Mouse (Mus musculus): Measurements from ENCODE around the gene Ocel1.

Gene Ocel1

DNA sequence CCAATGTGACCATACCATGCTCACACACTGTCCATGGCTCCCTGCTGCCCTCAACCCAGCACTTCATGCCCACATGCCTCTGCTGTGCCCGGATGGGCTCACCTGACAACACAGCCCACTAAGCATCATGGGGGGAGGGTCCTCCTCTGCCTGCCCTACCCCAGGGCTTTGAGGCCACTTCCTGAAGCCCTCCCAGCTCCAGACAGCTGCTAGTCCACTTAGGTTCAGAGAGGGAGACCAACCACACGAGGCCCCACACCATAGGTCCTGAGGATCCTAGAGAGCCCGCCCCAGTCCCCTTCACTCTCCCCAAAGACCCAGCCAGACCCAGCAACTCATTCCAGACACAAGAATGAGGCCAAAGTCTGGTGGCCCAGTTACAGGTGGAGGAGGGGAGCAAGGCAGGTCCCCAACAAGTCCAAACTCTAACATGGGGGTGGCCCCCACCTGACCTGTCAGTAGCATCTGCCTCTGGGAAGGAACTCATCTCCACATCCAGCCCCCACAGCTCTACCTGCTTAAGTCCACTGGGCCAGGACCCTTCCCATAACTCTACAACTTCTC lies 8.5 kb downstream of the Ocel1 start:
- DNase-seq (ENCODE audit: low read depth, low spot score) = no peak

DNA sequence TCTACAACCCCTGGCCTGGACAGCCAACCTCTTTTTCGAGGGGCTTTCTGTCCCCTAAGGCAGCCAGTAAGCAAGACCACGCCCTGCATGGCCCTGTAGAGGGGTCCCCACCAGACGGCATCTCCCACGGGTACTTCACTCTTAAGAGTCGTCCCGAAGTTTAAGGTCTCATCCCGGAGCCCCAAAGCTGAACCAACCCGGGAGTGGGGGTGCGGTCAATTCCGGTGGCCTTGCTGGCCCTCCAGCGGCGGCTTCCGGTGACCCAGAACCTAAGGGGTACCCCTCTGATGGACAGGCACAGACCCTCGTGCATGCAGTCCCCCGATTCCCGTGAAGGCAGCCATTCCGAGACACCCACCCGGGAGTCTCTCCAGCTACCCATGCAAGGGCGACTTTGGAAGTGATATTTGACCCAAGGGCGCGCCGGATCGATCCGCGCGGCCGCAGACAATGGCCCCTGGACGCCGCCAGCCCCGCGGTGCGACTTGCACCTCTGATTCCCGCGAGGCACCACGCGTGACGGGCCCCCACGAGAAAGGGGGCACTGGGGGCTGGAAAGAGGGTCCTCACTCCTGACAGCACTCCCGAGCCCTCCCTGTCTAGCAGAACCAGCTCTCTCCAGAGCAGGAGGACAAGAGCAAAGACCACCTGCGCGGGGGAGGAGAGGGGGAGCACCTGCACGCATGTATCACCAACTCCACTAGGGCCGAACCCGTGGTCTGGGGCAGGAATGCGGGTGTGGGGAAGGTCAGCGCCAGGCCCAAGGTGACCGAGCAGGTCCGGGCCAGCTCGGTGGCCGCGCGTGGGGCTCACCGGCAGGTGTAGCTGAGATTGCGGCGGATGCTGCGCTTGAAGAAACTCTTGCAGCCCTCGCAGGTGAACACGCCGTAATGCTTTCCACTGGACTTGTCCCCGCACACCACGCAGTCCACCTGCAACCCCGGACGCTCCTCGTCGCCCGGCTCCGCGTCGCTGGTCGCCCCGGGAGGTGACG lies 9.4 kb downstream of the Ocel1 start:
- DNase-seq (ENCODE audit: low read depth, low spot score) = no peak

DNA sequence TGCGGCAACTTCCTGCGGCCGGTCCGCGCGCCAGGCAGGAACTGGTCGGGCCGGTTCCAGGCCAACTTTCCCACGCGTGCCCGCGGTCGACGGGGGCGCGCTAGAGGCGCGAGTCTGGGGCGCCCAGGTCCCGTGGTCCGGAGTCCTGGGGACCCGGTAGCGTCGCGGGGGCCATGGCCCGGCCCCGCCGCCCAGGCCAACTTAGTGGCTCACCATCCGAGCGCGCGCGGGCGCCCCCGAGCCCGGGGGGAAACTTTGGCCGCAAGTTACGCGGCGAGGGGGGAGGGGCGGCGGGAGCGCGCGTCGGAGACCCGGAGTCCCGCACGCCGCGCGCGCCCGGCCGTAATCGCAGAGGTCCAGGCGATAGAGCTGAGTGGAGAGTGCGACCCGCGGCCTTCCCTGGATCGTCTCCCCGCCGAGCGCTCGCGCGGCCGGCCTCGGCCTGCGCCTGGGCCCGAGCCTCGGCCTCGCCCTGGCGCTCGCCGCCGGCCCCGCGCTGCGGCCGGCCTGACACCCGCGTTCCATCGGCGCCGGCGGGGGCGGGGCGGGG lies 10.4 kb downstream of the Ocel1 start, which contains the start of gene Nr2f6:
Gene Nr2f6, minus strand, starts transcription at position 540 of the 550 bp plus-strand sequence.
- peak; percentile 65 for DNase-seq (ENCODE audit: low read depth, low spot score)

DNA sequence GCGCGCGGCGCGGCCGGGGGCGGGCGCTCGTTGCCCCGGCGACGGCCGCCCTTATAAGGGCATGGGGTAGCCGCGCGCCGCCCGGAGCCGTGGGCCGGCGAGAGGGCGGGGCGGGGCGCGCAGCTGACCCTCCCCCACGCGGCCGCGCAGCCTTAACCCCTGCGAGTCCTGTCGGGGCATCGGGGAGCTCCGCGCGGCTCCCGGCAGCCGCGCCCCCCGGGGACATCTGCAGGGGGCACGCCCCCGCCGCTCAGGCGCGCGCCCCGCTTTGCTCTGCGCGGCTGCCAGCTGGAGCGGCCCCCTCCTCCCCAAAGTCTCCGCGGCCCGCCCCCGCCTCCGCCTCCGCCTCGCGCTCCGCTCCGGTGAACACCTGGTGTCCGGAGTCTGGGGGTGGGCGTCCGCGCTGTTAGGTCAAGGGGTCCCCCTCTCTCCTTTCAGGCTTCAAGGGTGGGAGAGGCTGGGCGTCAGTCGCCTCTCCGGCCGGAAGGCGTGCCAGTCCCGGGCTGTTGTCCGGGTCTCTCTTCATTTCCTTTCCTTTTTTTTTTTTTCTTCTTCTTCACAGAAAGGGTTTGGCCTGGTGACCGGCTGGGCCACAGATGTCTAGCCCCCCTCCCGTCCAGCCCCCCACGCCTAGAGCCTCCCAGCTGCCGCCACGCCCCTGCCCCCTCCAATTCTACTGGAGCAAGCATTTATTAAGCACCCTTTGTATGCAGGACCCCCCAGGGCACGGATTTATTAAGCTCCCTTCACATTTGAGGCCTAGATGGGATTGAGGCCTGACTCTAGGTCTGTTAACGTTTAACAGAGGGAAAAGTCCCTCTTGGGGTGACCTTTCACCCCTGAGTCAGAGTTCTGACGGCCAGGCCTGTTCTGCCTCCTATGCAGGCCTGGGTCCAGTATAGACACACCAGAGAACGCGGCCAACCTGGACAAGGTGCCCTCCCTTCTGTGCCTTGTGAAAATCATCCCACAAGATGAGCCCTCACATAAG lies 11.2 kb downstream of the Ocel1 start:
- peak; percentile 77 for DNase-seq (ENCODE audit: low read depth, low spot score)

DNA sequence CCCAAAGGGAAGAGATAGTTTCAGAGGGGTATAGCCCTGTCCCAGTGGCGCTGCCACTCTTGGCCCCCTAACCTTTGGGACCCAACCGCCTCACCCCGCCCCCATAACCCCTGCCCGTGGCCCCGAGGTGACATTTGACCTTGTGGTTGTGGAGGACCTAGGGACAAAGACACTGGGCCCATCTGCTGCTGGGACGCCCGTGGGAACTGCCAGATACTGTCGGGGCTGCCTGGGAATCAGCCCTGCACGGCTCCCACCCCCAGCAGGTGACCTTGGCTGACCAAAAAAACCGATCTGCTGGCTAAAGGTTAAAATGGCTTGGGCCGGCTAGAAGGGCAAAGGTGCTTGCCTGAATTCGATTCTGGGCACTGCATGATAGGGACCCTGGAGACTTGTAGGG lies 12.3 kb downstream of the Ocel1 start:
- no peak for DNase-seq (ENCODE audit: low read depth, low spot score)

DNA sequence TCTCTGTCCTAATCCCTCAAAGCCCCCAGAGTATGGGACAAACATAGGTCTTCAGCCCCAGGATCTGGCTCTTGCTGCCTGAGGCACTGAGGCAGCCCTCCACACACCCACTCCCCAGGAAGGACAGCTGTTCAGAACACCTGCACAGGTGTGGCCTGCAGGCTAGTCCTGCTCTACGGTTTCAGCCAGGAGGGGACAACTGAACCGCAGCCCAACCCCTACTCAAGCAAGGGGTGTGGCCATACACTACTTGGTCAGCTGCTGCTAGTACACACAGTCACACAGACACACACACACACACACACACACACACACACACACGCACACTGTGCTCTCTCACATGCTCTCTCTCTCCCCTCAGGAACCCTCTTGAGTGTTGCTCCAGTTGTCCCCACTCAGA lies 12.8 kb downstream of the Ocel1 start:
- no peak for DNase-seq (ENCODE audit: low read depth, low spot score)

DNA sequence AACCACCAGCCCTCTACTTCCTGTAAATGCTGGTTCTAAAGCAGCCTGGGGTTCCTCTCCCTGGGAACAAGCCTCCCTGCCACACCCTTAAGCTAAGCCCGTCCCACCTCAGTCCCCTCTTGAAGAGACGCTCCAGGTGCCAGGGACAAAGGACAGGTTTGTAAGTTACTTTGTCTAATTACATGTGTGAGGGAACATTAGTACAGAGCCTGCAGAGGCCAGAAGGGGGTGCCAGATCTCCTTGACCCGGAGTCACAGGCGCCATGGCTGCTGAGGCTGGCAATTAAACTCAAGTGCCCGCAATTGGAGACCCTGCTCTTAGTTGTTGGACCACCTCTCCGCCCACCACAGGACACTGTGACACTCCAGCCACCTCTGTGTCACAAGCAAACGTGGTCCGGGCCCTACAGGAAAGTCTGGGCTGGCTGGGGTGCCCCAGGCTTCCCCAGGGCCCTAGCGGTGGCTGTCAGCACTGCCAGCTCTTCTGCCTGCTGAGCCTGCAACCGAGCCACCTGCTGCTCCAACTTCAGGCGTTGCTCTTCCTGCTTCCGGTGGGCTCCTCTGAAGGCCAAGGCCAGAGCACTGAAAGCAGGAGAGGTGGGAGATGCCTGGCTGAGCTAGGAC lies 14.2 kb downstream of the Ocel1 start:
- DNase-seq (ENCODE audit: low read depth, low spot score) = no peak

DNA sequence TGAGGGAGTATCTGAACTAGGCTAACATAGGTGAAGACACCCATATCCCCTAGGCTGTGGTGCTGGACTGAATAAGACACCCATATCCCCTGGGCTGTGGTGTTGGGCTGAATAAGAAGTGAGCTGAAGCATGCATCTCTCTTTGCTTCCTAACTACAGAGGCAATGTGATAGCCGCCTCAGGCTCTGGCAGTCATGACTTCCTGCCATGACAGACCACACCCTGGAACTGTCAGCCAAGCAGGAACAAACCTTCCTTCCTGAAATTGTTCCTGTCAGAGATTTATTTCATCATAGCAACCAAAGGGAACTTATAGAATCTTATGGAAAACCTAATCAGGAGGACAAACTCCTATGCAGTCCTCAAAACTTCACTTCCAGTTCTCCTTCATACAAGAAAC lies 17.2 kb downstream of the Ocel1 start:
- DNase-seq (ENCODE audit: low read depth, low spot score) = no peak

DNA sequence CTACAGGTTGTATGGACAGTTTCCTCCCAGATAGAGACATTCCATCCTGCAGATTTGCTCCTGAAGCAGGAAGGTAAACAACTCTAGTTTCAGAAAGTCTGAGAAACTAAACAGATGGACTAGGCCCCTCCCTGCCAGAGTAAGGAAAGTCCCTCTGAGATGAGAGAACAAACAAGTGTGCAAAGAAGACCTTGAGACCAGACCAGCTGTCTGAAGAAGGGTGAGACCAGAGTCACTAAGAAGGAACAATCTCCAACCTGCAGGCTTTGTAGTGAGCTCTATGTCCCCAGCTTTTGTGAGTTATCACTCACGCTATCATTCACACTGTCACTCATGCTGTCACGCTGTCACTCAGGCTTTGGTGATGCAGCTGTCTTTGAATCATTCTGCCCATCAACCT lies 20.6 kb downstream of the Ocel1 start:
- DNase-seq (ENCODE audit: low read depth, low spot score) = no peak

DNA sequence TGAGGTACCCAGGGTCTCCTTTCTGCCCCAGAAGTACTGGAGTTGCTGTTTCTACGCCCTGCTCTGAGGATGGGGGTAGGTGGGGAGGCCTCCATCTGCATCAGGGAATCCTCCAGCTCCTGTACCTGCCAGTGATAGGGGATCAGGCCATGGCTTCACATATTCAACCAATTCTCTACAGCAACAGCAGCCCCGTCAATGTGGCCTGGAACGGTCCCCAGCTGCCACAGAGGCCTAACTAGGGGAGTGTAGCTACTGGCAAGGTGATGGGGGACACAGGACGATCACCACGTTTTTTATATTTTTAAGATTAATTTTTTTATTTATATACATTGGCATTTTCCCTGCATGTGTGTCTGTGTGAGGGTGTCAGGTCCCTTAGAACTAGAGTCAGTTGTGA lies 21.3 kb downstream of the Ocel1 start:
- DNase-seq (ENCODE audit: low read depth, low spot score) = no peak

DNA sequence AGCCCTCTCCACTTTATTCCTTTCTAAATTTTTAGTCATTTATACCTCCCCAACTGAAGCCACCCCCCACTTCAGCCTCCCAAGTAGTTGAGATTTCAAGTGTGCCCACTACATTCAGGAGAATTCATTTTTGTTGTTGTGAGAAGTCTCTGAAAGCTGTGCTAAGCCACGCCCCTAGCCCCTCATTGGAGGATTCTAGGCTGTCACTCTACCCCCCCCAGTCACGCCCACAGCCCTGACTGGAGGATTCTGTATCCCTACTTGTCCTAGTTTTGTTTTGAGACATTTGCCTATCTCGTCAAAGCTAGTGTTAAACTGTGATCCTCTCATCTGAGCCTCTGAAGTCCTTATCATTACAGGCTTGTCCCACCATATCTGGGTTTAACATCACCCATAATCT lies 21.8 kb downstream of the Ocel1 start:
- DNase-seq (ENCODE audit: low read depth, low spot score) = no peak

DNA sequence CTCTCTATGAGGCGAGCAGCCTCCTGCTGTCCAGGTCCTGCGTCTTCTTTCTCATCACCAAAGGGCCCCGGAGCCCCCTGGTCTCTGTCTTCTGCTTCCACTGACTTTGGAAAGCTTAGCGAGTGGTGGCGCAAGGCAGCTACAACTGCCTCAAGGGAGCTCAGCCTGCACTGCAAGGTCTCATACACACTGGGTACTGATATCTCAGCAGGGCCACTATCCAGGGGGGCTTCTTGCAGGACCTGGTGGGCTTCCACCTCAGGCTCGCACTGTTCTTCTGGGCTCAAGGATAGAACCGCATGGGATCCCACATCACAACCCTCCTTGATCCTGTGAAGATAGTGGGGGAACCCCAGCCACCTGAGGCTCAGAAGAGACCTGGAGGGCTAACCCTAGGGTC lies 23.4 kb downstream of the Ocel1 start:
- DNase-seq (ENCODE audit: low read depth, low spot score) = no peak

DNA sequence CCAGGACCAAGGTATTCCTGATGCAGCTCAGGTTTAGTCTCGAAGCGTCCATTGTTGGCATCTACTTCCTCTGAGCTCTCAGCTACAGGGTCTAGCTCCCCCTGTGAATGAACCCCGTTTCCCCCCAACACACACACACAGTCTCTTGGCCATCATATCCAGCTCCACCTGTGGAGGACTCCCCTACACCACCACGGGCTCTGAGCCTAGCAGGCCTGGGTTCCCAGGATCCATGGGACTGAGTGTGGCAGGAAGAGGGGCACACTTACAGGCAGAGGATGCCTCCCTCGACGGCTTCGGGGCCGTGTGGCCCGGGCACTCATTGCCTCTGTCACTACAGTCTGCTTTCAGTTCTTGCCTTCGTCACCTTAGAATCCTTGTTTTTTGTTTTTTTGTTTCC lies 24.0 kb downstream of the Ocel1 start:
- no peak for DNase-seq (ENCODE audit: low read depth, low spot score)

DNA sequence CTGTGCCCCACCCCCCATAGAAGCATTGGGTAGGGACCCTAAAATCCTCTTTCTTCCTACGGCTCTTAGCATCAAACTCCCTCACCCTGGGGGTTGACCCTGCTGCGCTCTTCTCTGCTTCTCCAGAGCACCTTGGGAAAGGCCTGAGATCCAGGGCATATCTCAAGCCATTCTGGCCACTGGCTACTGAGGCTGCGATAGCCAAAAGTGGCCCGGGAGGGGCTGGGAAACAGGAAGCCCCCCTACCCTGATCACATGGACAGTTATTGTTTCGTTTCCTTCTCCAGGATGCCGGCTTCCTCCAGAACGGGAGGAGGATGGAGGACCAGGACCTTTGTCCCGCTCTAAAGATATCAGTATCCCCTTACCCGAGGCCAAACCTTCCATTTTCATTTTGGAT lies 24.5 kb downstream of the Ocel1 start, which contains the start of gene Ushbp1:
Gene Ushbp1, minus strand, starts transcription at position 174 of the 400 bp plus-strand sequence.
- no peak for DNase-seq (ENCODE audit: low read depth, low spot score)

DNA sequence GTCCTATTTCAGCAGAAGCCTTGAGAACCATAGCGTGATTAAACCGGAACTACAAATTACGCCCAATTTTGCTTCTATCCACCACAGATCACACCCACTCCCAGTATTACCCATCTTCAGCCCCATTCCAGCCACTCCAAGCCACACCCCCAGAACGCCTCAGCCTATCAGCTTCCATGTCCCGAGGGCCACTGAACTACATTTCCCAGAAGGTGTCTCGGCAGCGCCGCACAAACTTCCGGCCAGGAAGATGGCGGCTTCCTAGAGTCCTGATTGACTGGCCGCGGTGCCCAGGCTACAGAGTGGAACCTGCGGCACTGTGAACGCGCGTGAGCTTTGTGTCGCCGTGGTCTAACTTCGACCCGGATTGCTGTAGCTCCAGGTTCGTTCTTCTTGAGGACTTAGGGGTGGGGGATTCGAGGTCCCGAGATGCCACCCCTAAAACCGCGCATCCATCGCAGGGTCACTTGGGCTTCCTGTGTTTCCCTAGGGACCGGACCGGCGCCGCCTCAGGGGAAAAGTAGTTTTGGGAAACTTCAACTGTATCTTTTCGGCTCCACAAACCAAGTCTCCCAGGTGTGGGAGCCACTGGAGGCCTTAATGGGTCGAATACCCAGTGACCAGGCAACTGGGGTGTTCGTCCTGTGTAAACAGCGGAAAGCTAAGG lies 25.7 kb downstream of the Ocel1 start, which contains the start of gene Babam1:
Gene Babam1, plus strand, starts transcription at position 223 of the 667 bp plus-strand sequence.
- DNase-seq (ENCODE audit: low read depth, low spot score) = peak; percentile 85

DNA sequence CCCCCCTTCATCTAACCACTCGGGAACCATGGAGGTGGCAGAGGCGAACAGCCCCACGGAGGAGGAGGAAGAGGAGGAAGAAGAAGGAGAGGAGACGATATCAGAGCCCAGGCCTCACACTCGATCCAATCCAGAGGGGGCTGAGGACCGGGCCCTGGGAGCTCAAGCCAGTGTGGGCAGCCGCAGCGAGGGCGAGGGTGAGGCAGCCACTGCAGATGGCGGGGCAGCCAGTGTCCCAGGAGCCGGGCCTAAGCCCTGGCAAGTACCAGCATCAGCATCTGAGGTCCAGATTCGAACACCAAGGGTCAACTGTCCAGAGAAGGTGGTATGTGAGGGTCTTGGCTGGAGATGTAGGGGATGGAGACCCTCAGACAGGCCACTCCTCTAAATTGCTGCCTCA lies 26.6 kb downstream of the Ocel1 start:
- no peak for DNase-seq (ENCODE audit: low read depth, low spot score)

DNA sequence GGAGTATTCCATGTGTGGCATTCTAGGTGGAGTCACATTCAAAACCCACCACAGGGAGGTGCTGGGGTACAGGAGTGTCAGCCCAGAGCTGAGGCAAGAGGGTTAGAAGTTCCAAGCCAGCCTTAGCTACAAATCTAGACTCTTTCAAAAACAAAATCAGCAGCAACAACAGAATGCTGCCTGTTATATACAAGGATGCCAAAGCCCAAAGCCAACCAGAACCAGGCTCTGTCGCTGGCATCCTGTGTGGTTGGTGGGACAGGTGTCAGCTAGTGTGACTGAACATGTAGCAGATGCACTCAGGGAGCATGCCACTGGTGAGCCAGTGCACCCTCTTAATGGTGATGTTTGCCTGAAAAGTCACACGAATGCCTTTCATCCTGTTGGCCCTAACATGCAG lies 29.7 kb downstream of the Ocel1 start:
- DNase-seq (ENCODE audit: low read depth, low spot score) = no peak

DNA sequence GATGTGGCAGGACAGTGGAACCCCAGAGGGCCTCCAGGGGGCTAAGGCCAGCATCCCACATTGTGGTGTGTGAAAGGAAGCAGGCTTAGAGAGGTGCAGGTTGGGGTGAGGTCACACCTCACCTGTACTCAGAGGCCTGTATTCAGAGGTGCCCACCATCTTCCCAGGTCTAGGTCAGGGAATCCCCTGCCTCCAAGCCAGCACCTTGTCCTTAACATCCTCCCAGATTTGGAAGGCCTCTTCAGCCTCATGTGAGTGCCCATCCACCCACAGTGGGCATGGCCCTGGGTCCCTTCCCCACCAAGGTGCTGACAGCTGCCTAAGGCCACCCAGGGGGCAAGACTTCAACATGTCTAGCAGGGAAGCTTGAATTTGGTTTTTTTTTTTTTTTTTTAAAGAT lies 30.4 kb downstream of the Ocel1 start:
- DNase-seq (ENCODE audit: low read depth, low spot score) = no peak

DNA sequence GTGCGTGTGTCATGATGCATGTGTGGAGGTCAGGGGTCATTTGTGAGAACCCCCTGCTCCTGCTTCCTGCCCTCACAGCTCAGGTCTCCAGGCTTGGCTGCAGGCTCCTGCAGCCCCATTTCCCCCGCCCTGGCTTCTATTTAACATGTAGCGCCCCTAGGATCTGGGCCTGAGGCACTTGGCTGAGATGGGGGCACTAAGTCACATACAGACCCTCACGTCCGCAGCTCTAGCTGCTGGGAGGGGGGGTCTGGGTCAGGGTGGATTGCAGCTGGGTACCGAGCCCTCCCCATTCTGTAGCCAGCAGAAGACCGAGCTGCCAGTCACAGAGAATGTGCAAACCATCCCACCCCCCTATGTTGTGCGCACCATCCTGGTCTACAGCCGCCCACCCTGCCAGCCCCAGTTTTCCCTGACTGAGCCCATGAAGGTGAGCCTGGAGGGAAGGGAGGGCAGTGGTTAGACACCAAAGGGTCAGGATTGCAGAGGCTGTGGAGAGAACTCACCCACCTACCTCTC lies 31.4 kb downstream of the Ocel1 start:
- DNase-seq (ENCODE audit: low read depth, low spot score) = no peak
